Mouse (Mus musculus) megakaryocyte, embryonic 14.5 days (primary cell): ENCODE measurements at regions not wholly inside any gene's neighbourhood (a gene's known extent, or its start where the extent isn't known, plus 50 kb on each side); places are given as distances from the start of the nearest gene placed in this dataset.

ENCODE experiments used
- FLI1 ChIP-seq: IDR thresholded peaks from 2 replicates; pipeline ENCODE4 v1.6.1; 2012; ENCODE audit warnings: low read length, inconsistent platforms, mixed read lengths
- GATA1 ChIP-seq: IDR thresholded peaks from 3 replicates; pipeline ENCODE4 v1.6.1; 2012; ENCODE audit warnings: mixed read lengths, low read length, inconsistent platforms, borderline replicate concordance

GRCm38 (mm10) chr1:189068204-189068603, 60.6 kb upstream of the Kctd3 start:
- TF ChIP-seq GATA1 (no peak), FLI1 (no peak)
